Mouse (Mus musculus) cerebellum, adult 2 months (tissue): Measurements from ENCODE around the gene Cacna1g. TPM values are rescaled to one million over a fixed set of nuclear protein-coding genes. Genes with fewer than 3 reads are reported as not detected.

Source experiments
- DNase-seq, 2 experiments: peaks; one replicate each; pipeline ENCODE4 v3.0.0; 2021
- H3K27ac ChIP-seq: fragments of 200-500 bp; 2 replicates; pipeline ENCODE4 v1.5.1; 2012; ENCODE audit warnings: low read length, control low read depth, inconsistent platforms; ENCODE audit not compliant: insufficient read depth
- H3K27me3 ChIP-seq: fragments of 200-500 bp; 2 replicates; pipeline ENCODE4 v1.6.1; 2012; ENCODE audit warnings: inconsistent platforms, mild to moderate bottlenecking, low read length, moderate library complexity; ENCODE audit not compliant: control insufficient read depth, insufficient read depth
- H3K4me1 ChIP-seq: fragments of 200-500 bp; 2 replicates; pipeline ENCODE4 v1.6.1; 2011; ENCODE audit warnings: low read length; ENCODE audit not compliant: control insufficient read depth, insufficient read depth
- H3K4me3 ChIP-seq: fragments of 200-500 bp; replicated peaks from 2 replicates; pipeline ENCODE3; 2011; ENCODE audit warnings: mild to moderate bottlenecking, low read depth, low read length, control low read depth; ENCODE audit not compliant: insufficient read depth
- CTCF ChIP-seq: fragments of 200-500 bp; IDR thresholded peaks from 2 replicates; pipeline ENCODE4 v1.5.1; 2011; ENCODE audit warnings: low read depth, mild to moderate bottlenecking, control low read depth, low read length, moderate library complexity, borderline replicate concordance; ENCODE audit not compliant: insufficient read depth
- POLR2A ChIP-seq: fragments of 200-500 bp; IDR thresholded peaks from 2 replicates; pipeline ENCODE4 v1.6.1; 2011; ENCODE audit warnings: low read length, control low read depth, borderline replicate concordance; ENCODE audit not compliant: insufficient read depth
- WGBS: fragments of 180-500 bp; shearing (Covaris S2); methylation state at CpG from one replicate; pipeline ENCODE4 v1.1.7; 2018; 5-methylcytosine and 5-hydroxymethylcytosine counted together
- polyA plus RNA-seq: library from polyadenylated mRNA; depleted of rRNA; stranded (reverse); fragments of >200 nt; gene quantifications from 2 replicates; pipeline ENCODE4 v1.2.3, GENCODE M21; 2012

The Cacna1g gene
- polyA plus RNA-seq, 1 experiment: 199 TPM

- DNase-seq: no peak
- Histone ChIP-seq H3K4me1 (peaks cover 23% of the 10 kb centered on the region), H3K27me3 (no peaks in the 10 kb centered on the region; the same call in 1 of the 2 replicates), H3K27ac (no peak overlapping the region), H3K4me3 (peak overlapping the region; percentile 79)
- TF ChIP-seq CTCF (no peak), POLR2A (no peak)
- WGBS: 3% methylated on average over 11 of the region's 11 CpGs
These were observed 529 bp upstream of the Cacna1g start for GRCm38 (mm10) chr11:94474544-94474910.

- H3K27ac ChIP-seq: no peak overlapping the region
- peak overlapping the region; percentile 79 for H3K4me3 ChIP-seq
- 3% methylated on average over 51 of the region's 52 CpGs for WGBS
- TF ChIP-seq POLR2A (no peak), CTCF (no peak)
- no peaks in the 10 kb centered on the region; the same call in 1 of the 2 replicates for H3K27me3 ChIP-seq
- peak in 1 of 2 experiments; percentile 50 for DNase-seq
- H3K4me1 ChIP-seq: peaks cover 23% of the 10 kb centered on the region
These were observed 887 bp downstream of the Cacna1g start for GRCm38 (mm10) chr11:94472916-94473706.

- 0 out of 2 replicates have a peak overlapping the region, but pooled peaks have one; percentile 23 for H3K27ac ChIP-seq
- H3K4me3 ChIP-seq: peak overlapping the region; percentile 79
- WGBS: 5% methylated on average over 15 of the region's 15 CpGs
- no peaks in the 10 kb centered on the region; the same call in 1 of the 2 replicates for H3K27me3 ChIP-seq
- DNase-seq: no peak
- TF ChIP-seq POLR2A (no peak), CTCF (no peak)
- H3K4me1 ChIP-seq: peaks cover 17% of the 10 kb centered on the region
These were observed 1.4 kb downstream of the Cacna1g start for GRCm38 (mm10) chr11:94472585-94472915.

GRCm38 (mm10) chr11:94471740-94472584, 2.0 kb downstream of the Cacna1g start:
- no peaks in the 10 kb centered on the region; the same call in 1 of the 2 replicates for H3K27me3 ChIP-seq
- WGBS: 37% methylated on average over 17 of the region's 17 CpGs
- peak overlapping the region; percentile 79 for H3K4me3 ChIP-seq
- peaks cover 11% of the 10 kb centered on the region for H3K4me1 ChIP-seq
- TF ChIP-seq POLR2A (no peak), CTCF (no peak)
- H3K27ac ChIP-seq: no peak overlapping the region
- DNase-seq: no peak

- Histone ChIP-seq H3K27me3 (no peaks in the 10 kb centered on the region; the same call in 1 of the 2 replicates), H3K27ac (no peak overlapping the region), H3K4me3 (no peak overlapping the region), H3K4me1 (peaks cover 10% of the 10 kb centered on the region)
- DNase-seq: no peak
- WGBS: 44% methylated on average over 7 of the region's 7 CpGs
- no peak for TF ChIP-seq POLR2A
- TF ChIP-seq CTCF: no peak
These were observed 3.6 kb downstream of the Cacna1g start for GRCm38 (mm10) chr11:94470391-94470790.

GRCm38 (mm10) chr11:94469136-94470064, 4.6 kb downstream of the Cacna1g start:
- peak overlapping the region; percentile 44; the same call in 1 of the 2 replicates for H3K27ac ChIP-seq
- no peaks in the 10 kb centered on the region; the same call in 1 of the 2 replicates for H3K27me3 ChIP-seq
- DNase-seq: no peak
- 60% methylated on average over 9 of the region's 9 CpGs for WGBS
- TF ChIP-seq POLR2A (no peak), CTCF (no peak)
- peaks cover 10% of the 10 kb centered on the region for H3K4me1 ChIP-seq
- no peak overlapping the region for H3K4me3 ChIP-seq

GRCm38 (mm10) chr11:94468582-94469064, 5.4 kb downstream of the Cacna1g start:
- H3K27me3 ChIP-seq: no peaks in the 10 kb centered on the region; the same call in 1 of the 2 replicates
- no peak overlapping the region for H3K4me3 ChIP-seq
- DNase-seq: peak; percentile 55 to 63
- TF ChIP-seq CTCF: no peak
- no peak for TF ChIP-seq POLR2A
- no peak overlapping the region for H3K27ac ChIP-seq
- H3K4me1 ChIP-seq: peaks cover 10% of the 10 kb centered on the region
- WGBS: 18% methylated on average over 4 of the region's 4 CpGs
